Mouse (Mus musculus) spleen, postnatal 36 days (tissue): ENCODE results near the gene Gimap4.
A peak's percentile ranks its signal among the peaks of the same experiment; 100 is the strongest.

Source experiments
- DNase-seq, 2 experiments: peaks; one replicate each; pipeline ENCODE4 v3.0.0; 2022; ENCODE audit warnings: low spot score in 2 of 2, mixed read lengths in 1 of 2

The Gimap4 gene

DNA sequence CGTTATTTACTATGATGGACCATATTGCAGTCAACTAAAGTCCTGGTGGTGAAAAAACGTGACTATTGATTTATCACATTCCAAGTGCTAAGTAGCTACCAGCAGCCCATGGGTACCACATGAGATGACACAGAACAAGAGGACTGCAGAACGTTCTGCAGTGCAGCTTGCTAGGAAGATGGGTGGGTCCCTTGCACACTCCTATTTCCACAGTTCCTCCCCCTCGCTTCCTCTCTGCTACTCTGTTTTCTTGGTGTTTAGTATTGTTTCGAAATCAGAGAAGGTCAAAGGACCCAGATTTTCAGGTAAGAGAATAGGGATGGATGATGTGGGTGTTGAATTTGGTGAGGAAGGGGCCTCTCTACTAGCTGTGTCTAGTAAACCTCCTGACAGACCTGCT, at the start of gene Gimap4:
Gene Gimap4 (plus strand): TSS at position 231 of the 400 bp plus-strand sequence.
- no peak for DNase-seq

- DNase-seq, result no peak
These were observed 49.2 kb upstream of the Gimap4 start for GRCm38 (mm10) chr6:48635105-48635504.

GRCm38 (mm10) chr6:48636515-48636914, 47.8 kb upstream of the Gimap4 start:
- DNase-seq, result no peak

- no peak for DNase-seq
These were observed 46.4 kb upstream of the Gimap4 start for GRCm38 (mm10) chr6:48637811-48638500.

GRCm38 (mm10) chr6:48638553-48638952, 45.8 kb upstream of the Gimap4 start:
- DNase-seq, result no peak

- DNase-seq, result no peak
These were observed 43.0 kb upstream of the Gimap4 start for GRCm38 (mm10) chr6:48641391-48641790.

- DNase-seq, result no peak
These were observed 41.5 kb upstream of the Gimap4 start for GRCm38 (mm10) chr6:48642764-48643292.

DNA sequence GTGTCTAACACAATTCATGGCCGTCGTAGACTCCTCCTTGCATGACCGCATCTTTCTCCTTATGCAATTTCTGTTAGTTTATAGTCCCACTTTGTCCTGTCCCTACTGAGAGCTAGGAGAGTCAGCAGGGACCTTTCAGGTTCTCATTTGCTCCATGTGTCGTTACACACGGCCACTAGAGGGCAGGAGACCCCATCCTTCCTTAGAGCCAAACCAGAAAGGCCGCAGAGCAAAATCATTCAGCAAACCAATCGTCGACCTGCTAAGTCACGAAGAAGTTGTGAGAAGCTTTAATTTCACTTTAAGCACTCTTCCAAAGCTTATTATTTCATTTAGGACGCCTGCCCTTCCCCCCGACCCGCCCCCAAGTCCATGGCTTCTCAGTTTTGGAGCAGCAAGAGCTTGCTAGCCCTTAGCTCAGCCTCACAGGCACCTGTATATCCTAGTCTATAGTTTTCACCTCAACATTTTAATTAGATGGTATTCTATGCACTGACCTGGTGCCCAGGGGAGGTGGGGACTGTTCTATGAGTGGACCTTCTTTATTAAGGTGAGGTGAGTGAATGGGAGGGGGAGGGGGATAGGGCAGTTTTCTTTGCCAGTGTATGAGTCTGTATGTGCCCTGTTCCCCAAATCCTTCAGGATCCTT, 38.6 kb upstream of the Gimap4 start:
- peak; percentile 73 to 77 for DNase-seq

DNA sequence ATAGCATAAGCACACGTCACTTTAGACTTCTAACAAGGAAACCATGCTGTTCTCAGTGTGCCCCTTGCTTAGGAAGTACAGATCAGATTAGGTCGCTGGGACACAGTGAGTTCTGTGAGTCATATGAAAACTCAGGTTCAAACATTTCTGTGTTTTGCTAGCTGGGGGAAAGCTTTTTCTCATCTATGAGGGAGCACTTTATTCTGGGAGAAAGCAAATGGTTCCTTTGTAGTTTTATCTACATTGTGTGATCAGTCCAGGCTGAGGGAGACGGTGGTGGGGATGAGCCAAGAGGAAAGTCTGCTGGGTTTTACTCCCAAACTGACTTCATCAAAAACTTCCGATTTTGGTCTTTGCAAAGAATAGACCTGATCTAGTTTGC, 38.0 kb upstream of the Gimap4 start:
- no peak for DNase-seq

- peak; percentile 90 to 93 for DNase-seq
These were observed 37.4 kb upstream of the Gimap4 start, which contains the start of gene Gimap8 for GRCm38 (mm10) chr6:48646995-48647394. Gimap8 (plus strand) TSS chr6:48647234.

- DNase-seq, result no peak
These were observed 36.7 kb upstream of the Gimap4 start for GRCm38 (mm10) chr6:48647611-48648010.

- DNase-seq, result no peak
These were observed 35.6 kb upstream of the Gimap4 start for GRCm38 (mm10) chr6:48648779-48649178.

DNA sequence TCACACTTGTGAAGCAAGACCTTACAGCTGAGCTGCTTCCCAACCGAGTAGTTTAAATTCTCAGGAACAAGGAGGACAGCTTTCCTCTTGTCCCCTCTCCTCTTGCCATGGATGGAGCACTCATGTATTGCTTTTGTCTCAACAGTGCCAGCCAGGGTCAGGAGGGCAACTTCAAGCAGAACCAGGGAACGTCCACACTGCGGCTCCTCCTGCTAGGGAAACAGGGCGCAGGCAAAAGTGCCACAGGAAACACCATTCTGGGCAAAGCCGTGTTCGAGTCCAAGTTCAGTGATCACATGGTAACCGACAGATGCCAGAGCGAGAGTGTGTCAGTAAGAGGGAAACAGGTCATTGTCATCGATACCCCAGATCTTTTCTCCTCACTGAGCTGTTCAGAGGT, 34.3 kb upstream of the Gimap4 start:
- no peak for DNase-seq

DNA sequence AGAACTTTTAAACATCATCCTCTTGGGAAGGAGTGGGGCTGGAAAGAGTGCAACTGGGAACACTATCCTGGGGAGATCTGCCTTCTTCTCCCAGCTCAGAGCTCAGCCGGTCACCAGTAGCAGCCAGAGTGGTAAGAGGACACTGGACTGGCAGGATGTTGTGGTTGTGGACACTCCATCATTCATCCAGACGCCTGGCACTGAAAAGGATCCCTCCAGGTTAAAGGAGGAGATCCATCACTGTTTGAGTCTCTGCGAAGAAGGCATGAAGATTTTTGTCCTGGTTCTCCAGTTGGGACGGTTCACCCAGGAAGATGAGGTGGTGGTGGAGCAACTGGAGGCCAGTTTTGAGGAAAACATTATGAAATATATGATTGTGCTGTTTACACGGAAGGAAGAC, 25.6 kb upstream of the Gimap4 start:
- DNase-seq, result no peak

GRCm38 (mm10) chr6:48664750-48665149, 19.6 kb upstream of the Gimap4 start:
- peak; percentile 54 to 65 for DNase-seq

GRCm38 (mm10) chr6:48665471-48665870, 18.9 kb upstream of the Gimap4 start:
- no peak for DNase-seq

GRCm38 (mm10) chr6:48666159-48666586, 18.2 kb upstream of the Gimap4 start:
- no peak for DNase-seq

GRCm38 (mm10) chr6:48668022-48668421, 16.3 kb upstream of the Gimap4 start:
- DNase-seq, result no peak

DNA sequence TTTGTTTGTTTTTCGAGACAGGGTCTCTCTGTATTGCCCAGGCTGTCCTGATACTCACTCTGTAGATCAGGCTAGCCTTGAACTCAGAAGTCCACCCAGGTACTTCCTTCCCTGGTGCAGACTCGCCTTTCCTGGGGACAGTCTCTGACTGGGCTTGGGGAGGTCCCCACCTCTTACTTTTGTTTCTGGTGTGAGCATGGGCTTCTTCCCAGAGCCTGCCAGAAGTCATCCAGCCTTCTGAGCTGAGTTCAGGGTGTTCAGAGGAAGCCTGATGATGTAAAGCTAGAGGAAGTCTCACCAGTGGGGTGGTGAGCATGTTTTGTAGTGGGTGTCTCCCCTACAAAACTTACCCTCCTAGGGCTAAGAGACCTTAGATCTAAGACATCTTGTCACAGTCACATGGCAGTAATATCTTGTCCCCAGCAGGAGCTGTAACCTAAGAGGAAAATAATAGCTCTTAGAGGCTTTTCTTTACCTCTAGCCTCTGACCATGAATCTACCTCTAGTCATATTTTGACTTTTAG, 14.8 kb upstream of the Gimap4 start:
- DNase-seq, result no peak

DNA sequence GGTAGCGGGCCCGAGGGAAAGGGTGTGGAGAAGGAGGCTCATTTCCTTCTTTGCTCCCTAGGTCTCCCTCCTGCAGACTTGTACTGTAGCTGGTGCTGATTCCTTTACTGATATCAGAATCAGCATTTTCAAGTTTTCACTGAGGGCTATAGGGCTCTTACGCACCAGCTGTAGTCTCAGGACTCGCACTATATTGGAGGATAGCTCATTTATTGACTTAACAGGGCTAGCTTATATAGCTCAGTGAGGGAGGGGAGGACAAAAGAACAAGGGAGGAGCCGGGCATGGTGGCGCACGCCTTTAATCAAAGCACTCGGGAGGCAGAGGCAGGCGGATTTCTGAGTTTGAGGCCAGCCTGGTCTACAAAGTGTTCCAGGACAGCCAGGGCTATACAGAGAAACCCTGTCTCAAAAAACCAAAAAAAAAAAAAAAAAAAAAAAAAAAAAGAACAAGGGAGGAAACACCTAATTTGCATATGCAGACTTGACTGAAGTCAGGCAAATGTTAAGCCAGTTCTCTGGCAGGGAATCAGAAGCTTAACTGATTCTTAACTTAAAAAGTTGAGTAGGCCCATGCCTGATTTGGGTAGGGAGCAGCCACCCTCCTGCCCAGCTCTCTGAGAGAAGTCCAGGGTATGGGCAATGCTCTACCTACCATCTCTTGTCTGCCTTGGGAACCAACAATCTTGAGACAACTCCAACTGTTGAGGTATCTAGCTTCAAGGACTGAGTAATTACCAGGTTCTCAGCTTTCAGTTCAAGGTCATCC, 9.9 kb upstream of the Gimap4 start:
- DNase-seq, result peak; percentile 52 to 63

- no peak for DNase-seq
These were observed 8.9 kb upstream of the Gimap4 start for GRCm38 (mm10) chr6:48675400-48675930.
